ENCODE assay signal across 9 mouse cellular contexts in the genomic region with DNA sequence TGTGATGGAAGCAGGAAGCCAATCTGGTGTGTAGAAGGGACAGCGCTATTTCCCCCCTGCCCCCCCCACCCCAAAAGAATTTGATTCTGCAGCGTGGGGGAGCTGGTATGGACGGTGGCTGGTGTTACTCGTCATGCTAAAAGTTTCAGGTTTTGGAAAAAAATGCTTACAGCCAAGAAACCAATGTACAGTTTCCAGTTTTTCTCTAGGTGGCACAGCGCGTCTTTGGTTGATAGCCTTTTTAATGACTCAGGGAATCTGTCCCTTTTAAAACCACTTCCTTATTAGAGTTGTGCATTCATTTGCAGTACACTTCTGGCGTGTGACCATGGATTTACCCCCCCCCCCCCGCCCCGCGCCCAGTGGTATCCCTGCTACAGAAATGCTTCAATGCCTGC. TPM values are rescaled to one million over a fixed set of nuclear protein-coding genes. Genes with fewer than 3 reads are reported as not detected.
DNase-seq lines count a peak whose midpoint lies in the region; ATAC-seq and TF ChIP-seq lines count a peak whose summit lies in the region.
"Had no signal": no experiment of that assay in that cellular context is flagged by ENCODE, and none has a peak within 500 bp of the region (broad histone marks: within the 10 kb centered on the region; RNA-seq: fewer than 3 reads in every experiment).

No protein-coding gene starts in this region.

- peak overlapping the region; percentile 95 for H3K4me2 ChIP-seq in forebrain, embryonic 13.5 days
- peak overlapping the region; percentile 94 for H3K4me2 ChIP-seq in limb, embryonic 13.5 days (replicated peaks)

- peak overlapping the region; percentile 65 for H3K4me3 ChIP-seq in left cerebral cortex, adult 2 months
- peak overlapping the region; percentile 80 for H3K4me3 ChIP-seq in forebrain, embryonic 13.5 days
- peak overlapping the region; percentile 80 for H3K4me3 ChIP-seq in limb, embryonic 13.5 days
- peak overlapping the region; percentile 78; the same call in 1 of the 2 replicates for H3K4me3 ChIP-seq in olfactory bulb, adult 2 months (ENCODE audit: insufficient read depth, low read depth, low read length)

- DNase-seq in left cerebral cortex, adult 2 months (ENCODE audit: extremely low spot score in 1 of 2, low spot score in 2 of 2), result no peak
- no peak for DNase-seq in left cerebral cortex, postnatal 14 days (ENCODE audit: low spot score in 2 of 2)
- DNase-seq in adrenal gland, postnatal 25 days, result no peak
- DNase-seq in left cerebral cortex, adult 9 months (ENCODE audit: low spot score in 2 of 2), result no peak
- no peak for DNase-seq in cerebellum, adult 8-10 months

- H3K9me3 ChIP-seq in forebrain, embryonic 13.5 days (replicated peaks), result no peaks in the 10 kb centered on the region
- H3K9me3 ChIP-seq in limb, embryonic 13.5 days, result no peaks in the 10 kb centered on the region

- peaks cover 33% of the 10 kb centered on the region for H3K4me1 ChIP-seq in forebrain, embryonic 13.5 days
- H3K4me1 ChIP-seq in limb, embryonic 13.5 days, result peaks cover 31% of the 10 kb centered on the region
- H3K4me1 ChIP-seq in olfactory bulb, adult 2 months (ENCODE audit: control insufficient read depth, insufficient read depth, low read length), result peaks cover 14% of the 10 kb centered on the region

- 9% methylated on average over 10 of the region's 10 CpGs for WGBS in forebrain, embryonic 13.5 days
- WGBS in limb, embryonic 13.5 days, result 12% methylated on average over 10 of the region's 10 CpGs
- 7% methylated on average over 10 of the region's 10 CpGs for WGBS in olfactory bulb, adult 2 months

- ATAC-seq in forebrain, embryonic 13.5 days, result no peak
- no peak for ATAC-seq in limb, embryonic 13.5 days (ENCODE audit: low FRiP score, low read depth)

- H3K27me3 ChIP-seq in forebrain, embryonic 13.5 days, result 0 out of 2 replicates have a peak, but pooled peaks cover 4% of the 10 kb centered on the region
- H3K27me3 ChIP-seq in limb, embryonic 13.5 days, result peaks cover 4% of the 10 kb centered on the region

- peak overlapping the region; percentile 85; the same call in 1 of the 2 replicates for H3K9ac ChIP-seq in forebrain, embryonic 13.5 days
- H3K9ac ChIP-seq in limb, embryonic 13.5 days, result peak overlapping the region; percentile 84; the same call in 1 of the 2 replicates

- no peak for TF ChIP-seq POLR2A in olfactory bulb, adult 2 months (IDR thresholded peaks at IDR 0.05; ENCODE audit: insufficient read depth, low read depth, low read length)

- intact Hi-C loops in left cerebral cortex, adult 2 months (cut with DNase I), result loop anchor here (5.0 kb wide), 1 partner anchor 157 kb away; no protein-coding TSS in a partner anchor
- intact Hi-C loops in left cerebral cortex, postnatal 14 days (cut with DNase I), result loop anchor here (10.0 kb wide), 1 partner anchor 189 kb away; no protein-coding TSS in a partner anchor

- H3K27ac ChIP-seq in left cerebral cortex, adult 2 months, result no peak overlapping the region
- no peak overlapping the region for H3K27ac ChIP-seq in forebrain, embryonic 13.5 days
- H3K27ac ChIP-seq in limb, embryonic 13.5 days, result no peak overlapping the region
- no peak overlapping the region for H3K27ac ChIP-seq in olfactory bulb, adult 2 months (ENCODE audit: insufficient read depth, low read depth, low read length)

- H3K36me3 ChIP-seq in forebrain, embryonic 13.5 days (ENCODE audit: poor library complexity, severe bottlenecking), result no peaks in the 10 kb centered on the region
- no peaks in the 10 kb centered on the region for H3K36me3 ChIP-seq in limb, embryonic 13.5 days

- no peak for TF ChIP-seq CTCF in left cerebral cortex, adult 2 months (IDR thresholded peaks at IDR 0.05)
- TF ChIP-seq CTCF in olfactory bulb, adult 2 months (IDR thresholded peaks at IDR 0.05; ENCODE audit: insufficient read depth, low read depth, low read length), result no peak

RNA-seq across cellular contexts. Expression of a gene that starts 1.9 kb away (rescaled TPM):
- total RNA-seq in left cerebral cortex, adult 2 months (2021), result 10 to 100 TPM; 20.3 to 22.2 TPM
- total RNA-seq in left cerebral cortex, postnatal 14 days (2021), result 10 to 100 TPM; 31.4 to 31.8 TPM
- polyA plus RNA-seq in forebrain, embryonic 13.5 days (2015; fragmentation: Nextera tagmentation; extraction: Ambion mirVana), result 12.4 and 13.5 TPM in 2 replicates
- polyA plus RNA-seq in limb, embryonic 13.5 days (2015; fragmentation: Nextera tagmentation; extraction: Ambion mirVana), result 5.1 and 5.2 TPM in 2 replicates
- 178 TPM in 1 of 2 replicates, not detected in the other for polyA plus RNA-seq in olfactory bulb, adult 2 months (2012; ENCODE audit: insufficient read depth, insufficient read length, low replicate concordance, missing spikeins)
- total RNA-seq in adrenal gland, postnatal 25 days (2021), result 0.62 and 0.91 TPM in 2 replicates
- total RNA-seq: hematopoietic stem cell, adult 5-6 weeks had no signal

Comparison
In these comparisons a context has a peak if more than half of its experiments do, and no peak if none do; other contexts are left out.
1. RNA of a gene that starts 1.9 kb away (total RNA-seq): 31.4 to 31.8 TPM in left cerebral cortex, postnatal 14 days and 20.3 to 22.2 TPM in left cerebral cortex, adult 2 months; 0.62 to 0.91 TPM in adrenal gland, postnatal 25 days; every median in the first group is over 10 times any median in the second.
2. Peak in every context shown above with its lines, with median percentiles within 50 percentile points of each other: H3K4me3 ChIP-seq.